Mouse (Mus musculus) skeletal muscle tissue, adult 2 months (tissue): ENCODE measurements around the gene Il15ra.

Source experiments
- DNase-seq: peaks from one replicate; pipeline ENCODE4 v3.0.0-alpha.2; 2012; ENCODE audit warnings: low read depth, low spot score

Il15ra gene

GRCm38 (mm10) chr2:11705201-11706025 lies at the start of gene Il15ra:
Gene Il15ra (plus strand): TSS chr2:11705290.
- peak; percentile 93 for DNase-seq

DNA sequence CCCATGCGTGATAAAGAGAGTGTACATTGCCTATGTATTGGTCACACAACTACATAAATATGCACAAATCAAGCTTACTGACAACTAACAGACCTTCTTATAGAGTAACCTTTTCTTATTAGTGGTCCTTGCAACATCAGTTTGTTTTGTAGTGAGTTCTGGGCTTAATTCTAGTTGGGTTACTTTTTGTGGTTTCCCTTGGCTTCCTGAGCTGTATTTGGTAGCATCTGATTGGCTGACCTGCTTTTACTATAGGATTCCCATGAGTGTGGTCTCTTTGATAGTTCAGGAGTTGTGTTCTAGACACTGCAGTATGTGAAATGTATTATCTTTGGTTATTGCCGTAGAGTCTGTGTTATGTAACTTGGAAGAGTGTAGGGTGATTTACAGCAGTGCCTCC lies 47.5 kb upstream of the Il15ra start:
- DNase-seq = no peak

DNA sequence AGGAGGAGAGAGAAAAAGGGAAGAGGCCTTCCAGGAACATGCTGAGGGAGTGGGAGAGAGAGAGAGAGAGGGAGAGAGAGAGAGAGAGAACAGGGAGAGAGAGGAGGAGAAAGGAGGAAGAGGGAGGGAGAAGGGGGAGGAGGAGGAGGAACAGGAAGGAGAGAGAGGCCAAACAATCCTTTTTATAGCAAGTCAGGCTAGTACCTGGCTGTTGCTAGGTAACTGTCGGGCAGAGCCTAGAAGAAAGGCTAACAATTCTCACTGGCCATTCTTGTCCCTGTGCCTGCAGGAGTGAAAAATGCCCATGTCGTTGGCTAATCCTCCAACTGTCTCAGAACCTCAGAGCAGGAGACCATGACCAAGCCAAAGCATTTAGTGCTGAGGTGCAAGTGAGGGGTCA lies 45.8 kb upstream of the Il15ra start:
- no peak for DNase-seq

GRCm38 (mm10) chr2:11662143-11662906 lies 42.8 kb upstream of the Il15ra start:
- DNase-seq = no peak

- DNase-seq = no peak
Observed at GRCm38 (mm10) chr2:11662907-11663230, 42.2 kb upstream of the Il15ra start.

GRCm38 (mm10) chr2:11663961-11664360 lies 41.1 kb upstream of the Il15ra start:
- peak; percentile 77 for DNase-seq

- DNase-seq = no peak
Observed at GRCm38 (mm10) chr2:11664367-11664766, 40.7 kb upstream of the Il15ra start.

- no peak for DNase-seq
Observed at GRCm38 (mm10) chr2:11664806-11665205, 40.3 kb upstream of the Il15ra start.

DNA sequence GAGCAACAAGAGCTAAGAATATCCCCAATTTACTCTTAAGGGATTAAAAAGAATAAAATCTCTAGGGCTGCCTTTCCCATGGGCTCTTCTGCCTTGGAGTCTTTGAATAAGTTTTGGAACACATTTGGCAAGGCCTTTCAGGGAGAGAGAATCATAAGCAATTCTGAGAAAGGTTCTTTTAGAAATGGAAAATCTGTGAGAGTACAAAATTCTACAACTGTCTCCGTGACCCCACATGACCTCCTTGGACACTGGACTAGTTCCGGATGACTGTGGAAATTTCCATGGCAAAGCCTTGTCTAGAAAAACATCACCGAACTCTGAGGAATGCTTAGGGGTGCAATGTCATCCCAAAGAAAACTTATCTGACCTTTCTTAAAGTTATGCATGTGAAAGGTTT lies 39.8 kb upstream of the Il15ra start:
- DNase-seq = peak; percentile 52

- no peak for DNase-seq
Observed at GRCm38 (mm10) chr2:11672144-11672543, 32.9 kb upstream of the Il15ra start.

- peak; percentile 77 for DNase-seq
Observed at GRCm38 (mm10) chr2:11679626-11680025, 25.5 kb upstream of the Il15ra start.

GRCm38 (mm10) chr2:11682712-11683111 lies 22.4 kb upstream of the Il15ra start:
- no peak for DNase-seq

- no peak for DNase-seq
Observed at GRCm38 (mm10) chr2:11686512-11686911, 18.6 kb upstream of the Il15ra start.

DNA sequence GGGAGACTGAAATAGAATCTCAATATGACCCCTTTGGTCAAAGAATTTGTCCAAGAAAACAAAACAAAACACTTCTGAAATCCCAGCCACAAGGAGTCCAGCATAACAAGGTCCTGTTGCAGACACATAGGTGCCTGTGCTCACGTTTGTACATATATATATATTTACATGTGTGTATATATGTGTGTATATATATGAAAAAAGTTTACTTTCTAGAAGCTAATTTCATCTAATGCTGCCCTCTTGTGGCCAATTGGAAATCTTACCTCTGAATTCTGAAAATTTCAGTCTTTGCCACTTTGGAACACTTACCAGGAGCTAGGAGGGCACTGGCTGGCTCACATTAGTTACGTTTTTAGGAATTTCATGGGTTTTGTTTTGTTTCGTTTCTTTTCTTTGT lies 17.7 kb upstream of the Il15ra start:
- no peak for DNase-seq

- no peak for DNase-seq
Observed at GRCm38 (mm10) chr2:11690201-11690890, 14.7 kb upstream of the Il15ra start.

- DNase-seq = no peak
Observed at GRCm38 (mm10) chr2:11693352-11693751, 11.7 kb upstream of the Il15ra start.

- DNase-seq = no peak
Observed at GRCm38 (mm10) chr2:11694104-11694503, 11.0 kb upstream of the Il15ra start.

- DNase-seq = no peak
Observed at GRCm38 (mm10) chr2:11695867-11696266, 9.2 kb upstream of the Il15ra start.

GRCm38 (mm10) chr2:11698994-11699393 lies 6.1 kb upstream of the Il15ra start:
- no peak for DNase-seq

DNA sequence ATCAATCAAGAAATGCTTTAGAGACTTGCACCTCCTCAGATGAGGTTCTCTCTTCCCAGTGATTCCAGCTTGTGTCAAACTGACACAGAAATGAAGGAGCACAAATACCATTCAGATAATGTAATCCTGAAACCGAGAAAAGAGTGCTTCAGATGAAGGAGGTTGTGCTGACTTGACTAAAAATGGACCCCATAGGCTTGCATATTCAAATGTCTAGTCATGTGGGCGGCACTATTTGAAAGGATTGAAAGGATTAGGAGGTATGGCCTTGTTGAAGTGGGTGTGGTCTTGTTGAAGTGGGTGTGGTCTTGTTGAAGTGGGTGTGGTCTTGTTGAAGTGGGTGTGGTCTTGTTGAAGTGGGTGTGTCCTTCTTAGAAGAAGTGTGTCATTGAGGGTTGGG lies 5.2 kb upstream of the Il15ra start:
- no peak for DNase-seq

DNA sequence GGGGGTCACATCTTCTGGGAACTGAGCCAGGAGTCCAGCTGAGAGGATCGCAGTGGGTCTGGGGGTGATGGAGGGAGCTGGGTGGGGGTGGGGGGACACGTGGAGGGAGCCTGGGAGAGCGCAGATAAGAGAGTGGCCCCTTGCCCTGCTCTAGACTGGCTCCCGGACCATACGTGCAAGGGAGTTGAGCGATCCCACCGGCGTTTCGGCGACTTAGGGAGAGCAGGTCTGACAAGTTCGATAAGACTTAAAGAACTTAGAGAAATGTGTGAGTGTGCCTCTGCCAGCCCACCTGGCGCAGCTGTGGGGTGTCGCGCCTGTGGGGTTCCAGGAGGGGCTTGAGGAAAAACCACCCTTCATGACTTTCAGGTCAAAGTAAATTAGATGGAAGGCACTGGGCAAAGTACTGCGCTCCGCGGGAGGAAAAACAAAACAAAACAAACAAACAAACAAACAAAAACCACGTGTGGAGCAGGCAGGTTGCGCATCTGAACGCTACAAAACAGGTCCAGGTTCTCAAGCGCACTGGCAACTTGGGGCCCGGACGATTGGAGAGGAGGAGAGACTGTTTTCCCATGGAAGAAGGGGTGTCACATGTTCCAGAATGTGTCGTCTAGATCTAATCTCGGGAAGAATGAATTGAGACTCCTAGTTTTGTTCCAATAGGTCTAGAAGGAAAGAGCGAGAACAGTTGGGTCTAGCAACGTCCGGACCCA lies 1.1 kb downstream of the Il15ra start:
- peak; percentile 16 for DNase-seq

DNA sequence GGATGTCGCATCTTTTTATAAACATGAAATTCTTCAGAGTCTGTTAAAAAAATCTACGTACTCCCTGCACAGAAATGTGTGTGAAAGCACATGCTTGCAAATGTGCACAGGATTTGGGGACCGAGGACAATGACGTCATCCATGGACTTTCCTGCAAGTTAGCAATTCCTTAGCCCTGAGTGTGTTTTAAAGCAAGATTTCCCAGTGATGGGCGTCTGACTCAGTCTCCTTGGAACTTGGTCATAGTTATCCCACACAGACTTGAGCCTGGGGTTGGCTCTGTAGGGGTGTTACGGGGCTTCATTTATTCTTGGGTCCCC lies 1.6 kb downstream of the Il15ra start:
- DNase-seq = peak; percentile 54
